Mouse (Mus musculus) megakaryocyte, embryonic 14.5 days (primary cell): ENCODE results near the gene Zdhhc17. TPM values are rescaled to one million over a fixed set of nuclear protein-coding genes. Genes with fewer than 3 reads are reported as not detected.
A peak's percentile ranks its signal among the peaks of the same experiment; 100 is the strongest.

Experiments used
- H3K27me3 ChIP-seq: replicated peaks from 2 replicates; pipeline ENCODE3; 2012; ENCODE audit warnings: inconsistent platforms
- H3K36me3 ChIP-seq: replicated peaks from 2 replicates; pipeline ENCODE3; 2012; ENCODE audit warnings: low read length, inconsistent platforms, mixed read lengths
- H3K4me1 ChIP-seq: 2 replicates; pipeline ENCODE4 v1.6.1; 2012; ENCODE audit warnings: inconsistent platforms
- H3K4me3 ChIP-seq: replicated peaks from 2 replicates; pipeline ENCODE3; 2012; ENCODE audit warnings: moderate library complexity, mild to moderate bottlenecking, inconsistent platforms
- H3K9me3 ChIP-seq: 2 replicates; pipeline ENCODE4 v1.6.1; 2012; ENCODE audit warnings: inconsistent platforms
- FLI1 ChIP-seq: IDR thresholded peaks from 2 replicates; pipeline ENCODE4 v1.6.1; 2012; ENCODE audit warnings: low read length, inconsistent platforms, mixed read lengths
- GATA1 ChIP-seq: IDR thresholded peaks from 3 replicates; pipeline ENCODE4 v1.6.1; 2012; ENCODE audit warnings: mixed read lengths, low read length, inconsistent platforms, borderline replicate concordance
- polyA plus RNA-seq: library from polyadenylated mRNA; stranded (reverse); fragments of >175 nt; gene quantifications from 2 replicates; pipeline ENCODE4 v1.2.3, GENCODE M21; 2012; ENCODE audit warnings: low replicate concordance; ENCODE audit not compliant: insufficient read depth

Zdhhc17 gene
- polyA plus RNA-seq, 1 experiment: 0.29 TPM

- Histone ChIP-seq H3K4me3 (no peak overlapping the region), H3K36me3 (peaks cover 92% of the 10 kb centered on the region), H3K27me3 (no peaks in the 10 kb centered on the region), H3K9me3 (no peaks in the 10 kb centered on the region), H3K4me1 (peaks cover 9% of the 10 kb centered on the region)
- TF ChIP-seq FLI1: no peak
Measured at GRCm38 (mm10) chr10:110944175-110944574, 65.8 kb downstream of the Zdhhc17 start.

- Histone ChIP-seq H3K4me3 (no peak overlapping the region), H3K36me3 (peaks cover 93% of the 10 kb centered on the region), H3K27me3 (no peaks in the 10 kb centered on the region), H3K9me3 (no peaks in the 10 kb centered on the region), H3K4me1 (peaks cover 9% of the 10 kb centered on the region)
- TF ChIP-seq GATA1 (no peak), FLI1 (no peak)
Measured at GRCm38 (mm10) chr10:110942806-110943205, 67.1 kb downstream of the Zdhhc17 start.

- TF ChIP-seq FLI1: no peak
- no peak for TF ChIP-seq GATA1
- H3K9me3 ChIP-seq: no peaks in the 10 kb centered on the region
- H3K36me3 ChIP-seq: peaks cover 92% of the 10 kb centered on the region
- H3K27me3 ChIP-seq: no peaks in the 10 kb centered on the region
- H3K4me1 ChIP-seq: peaks cover 9% of the 10 kb centered on the region
- no peak overlapping the region for H3K4me3 ChIP-seq
Measured at GRCm38 (mm10) chr10:110941968-110942367, 68.0 kb downstream of the Zdhhc17 start.

- H3K4me3 ChIP-seq: no peak overlapping the region
- H3K27me3 ChIP-seq: no peaks in the 10 kb centered on the region
- TF ChIP-seq GATA1: no peak
- no peak for TF ChIP-seq FLI1
- H3K4me1 ChIP-seq: peaks cover 8% of the 10 kb centered on the region
- H3K9me3 ChIP-seq: no peaks in the 10 kb centered on the region
- H3K36me3 ChIP-seq: peaks cover 83% of the 10 kb centered on the region
Measured at GRCm38 (mm10) chr10:110940740-110941398, 69.1 kb downstream of the Zdhhc17 start.

- no peaks in the 10 kb centered on the region for H3K27me3 ChIP-seq
- no peaks in the 10 kb centered on the region for H3K9me3 ChIP-seq
- no peak overlapping the region for H3K4me3 ChIP-seq
- peaks cover 75% of the 10 kb centered on the region for H3K36me3 ChIP-seq
- H3K4me1 ChIP-seq: peaks cover 12% of the 10 kb centered on the region
- TF ChIP-seq GATA1: no peak
- TF ChIP-seq FLI1: no peak
Measured at GRCm38 (mm10) chr10:110939717-110940116, 70.2 kb downstream of the Zdhhc17 start.

GRCm38 (mm10) chr10:110938841-110939549 lies 70.9 kb downstream of the Zdhhc17 start:
- Histone ChIP-seq H3K27me3 (no peaks in the 10 kb centered on the region), H3K9me3 (no peaks in the 10 kb centered on the region), H3K36me3 (peaks cover 68% of the 10 kb centered on the region), H3K4me1 (peaks cover 13% of the 10 kb centered on the region), H3K4me3 (no peak overlapping the region)
- no peak for TF ChIP-seq GATA1
- no peak for TF ChIP-seq FLI1

GRCm38 (mm10) chr10:110938361-110938760 lies 71.6 kb downstream of the Zdhhc17 start:
- TF ChIP-seq GATA1: no peak
- TF ChIP-seq FLI1: no peak
- no peaks in the 10 kb centered on the region for H3K9me3 ChIP-seq
- peaks cover 13% of the 10 kb centered on the region for H3K4me1 ChIP-seq
- no peak overlapping the region for H3K4me3 ChIP-seq
- H3K27me3 ChIP-seq: no peaks in the 10 kb centered on the region
- H3K36me3 ChIP-seq: peaks cover 61% of the 10 kb centered on the region

GRCm38 (mm10) chr10:110935669-110936068 lies 74.3 kb downstream of the Zdhhc17 start:
- Histone ChIP-seq H3K27me3 (no peaks in the 10 kb centered on the region), H3K36me3 (peaks cover 37% of the 10 kb centered on the region), H3K4me3 (no peak overlapping the region), H3K9me3 (no peaks in the 10 kb centered on the region), H3K4me1 (peaks cover 28% of the 10 kb centered on the region)
- TF ChIP-seq GATA1: no peak
- TF ChIP-seq FLI1: no peak

GRCm38 (mm10) chr10:110935081-110935480 lies 74.9 kb downstream of the Zdhhc17 start:
- peaks cover 32% of the 10 kb centered on the region for H3K36me3 ChIP-seq
- no peaks in the 10 kb centered on the region for H3K27me3 ChIP-seq
- TF ChIP-seq GATA1: no peak
- TF ChIP-seq FLI1: no peak
- peaks cover 28% of the 10 kb centered on the region for H3K4me1 ChIP-seq
- H3K4me3 ChIP-seq: no peak overlapping the region
- H3K9me3 ChIP-seq: no peaks in the 10 kb centered on the region

GRCm38 (mm10) chr10:110933584-110933983 lies 76.4 kb downstream of the Zdhhc17 start:
- TF ChIP-seq GATA1 (no peak), FLI1 (no peak)
- H3K27me3 ChIP-seq: no peaks in the 10 kb centered on the region
- peaks cover 28% of the 10 kb centered on the region for H3K4me1 ChIP-seq
- H3K9me3 ChIP-seq: no peaks in the 10 kb centered on the region
- H3K4me3 ChIP-seq: no peak overlapping the region
- peaks cover 19% of the 10 kb centered on the region for H3K36me3 ChIP-seq

GRCm38 (mm10) chr10:110931913-110932560 lies 77.9 kb downstream of the Zdhhc17 start:
- no peaks in the 10 kb centered on the region for H3K27me3 ChIP-seq
- H3K36me3 ChIP-seq: peaks cover 6% of the 10 kb centered on the region
- no peaks in the 10 kb centered on the region for H3K9me3 ChIP-seq
- H3K4me3 ChIP-seq: peak overlapping the region; percentile 81
- TF ChIP-seq GATA1: no peak
- TF ChIP-seq FLI1: no peak
- H3K4me1 ChIP-seq: peaks cover 28% of the 10 kb centered on the region
